Mouse (Mus musculus): ENCODE results near the gene Evi2. TPM values are rescaled to one million over a fixed set of nuclear protein-coding genes. Genes with fewer than 3 reads are reported as not detected.

Gene Evi2
- polyA plus RNA-seq, 1 experiment from 2014 or later, result 1.4 TPM

DNA sequence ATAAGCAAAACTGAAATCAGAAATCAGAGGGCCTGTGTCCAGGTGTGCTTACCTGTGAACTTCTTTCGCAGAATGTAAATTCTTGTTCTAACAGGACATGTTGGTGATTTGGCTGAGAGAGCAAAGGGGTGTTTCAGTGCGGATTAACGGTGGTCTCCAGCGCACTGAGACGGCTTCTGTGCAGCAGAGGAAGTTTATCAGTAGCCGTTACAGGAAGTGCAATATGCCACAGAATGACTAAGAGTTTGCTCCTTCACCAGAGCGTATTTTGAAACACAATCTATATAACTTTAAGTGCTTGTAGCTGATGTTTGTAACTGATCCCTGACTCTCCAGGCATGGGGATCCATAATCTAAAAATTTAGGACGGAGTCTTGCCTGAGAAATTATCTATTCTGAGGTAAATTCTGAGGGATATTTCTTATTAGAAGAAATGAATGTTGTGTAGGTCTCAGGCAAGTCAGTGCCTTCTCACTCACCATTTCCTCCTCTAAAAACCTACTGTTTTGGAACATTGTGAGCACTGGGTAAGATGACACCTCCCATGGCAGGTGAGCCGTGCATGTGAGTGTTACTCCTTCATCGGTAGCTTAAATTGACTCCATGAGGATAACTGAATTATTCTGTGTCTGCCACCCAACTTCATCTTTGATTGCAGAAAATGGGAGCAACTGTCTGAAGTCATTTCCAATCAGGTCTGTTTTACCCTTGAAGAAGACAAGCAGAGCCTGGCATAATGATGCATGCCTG lies 6.7 kb downstream of the Evi2 start, which contains the start of gene Evi2b:
Gene Evi2b, minus strand, starts transcription at position 203 of the 750 bp plus-strand sequence.
- Histone ChIP-seq H3K4me1 (0 out of 2 replicates have a peak, but pooled peaks cover 3% of the 10 kb centered on the region), H3K4me3 (no peak within 1 kb of the TSS), H3K9ac (no peak within 1 kb of the TSS), H3K36me3 (peaks cover 23% of the 10 kb centered on the region), H3K9me3 (no peaks in the 10 kb centered on the region), H3K4me2 (no peak within 1 kb of the TSS), H3K27ac (no peak within 1 kb of the TSS), H3K27me3 (no peaks in the 10 kb centered on the region)
- no peak for ATAC-seq (ENCODE audit: insufficient number of reproducible peaks, insufficient read depth, low FRiP score, low TSS enrichment, low read depth)
- WGBS, result 64% methylated on average over 10 of the region's 10 CpGs

DNA sequence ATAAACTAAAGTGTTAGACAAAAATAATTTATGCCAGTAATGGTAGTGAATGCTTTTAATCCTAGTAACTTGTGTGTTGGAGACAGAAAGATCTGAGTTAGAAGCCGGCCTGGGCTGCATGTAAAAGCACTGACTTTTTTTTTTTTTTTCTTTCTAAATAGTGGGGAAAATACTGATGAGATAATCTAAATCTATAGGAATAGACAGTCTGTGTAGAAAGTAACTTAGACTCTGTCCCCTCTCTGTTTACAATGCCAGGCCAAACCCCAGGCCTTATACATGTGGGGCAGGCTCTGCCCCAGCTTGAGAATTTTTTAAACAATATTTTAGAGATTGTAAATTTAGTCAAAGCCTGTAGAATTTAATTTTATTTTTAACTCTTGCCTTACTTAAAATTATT lies 7.4 kb downstream of the Evi2 start:
- no peak overlapping the region for H3K9ac ChIP-seq
- no peaks in the 10 kb centered on the region for H3K9me3 ChIP-seq
- no peak overlapping the region for H3K4me3 ChIP-seq
- no peak overlapping the region for H3K27ac ChIP-seq
- no peak for ATAC-seq (ENCODE audit: insufficient number of reproducible peaks, insufficient read depth, low FRiP score, low TSS enrichment, low read depth)
- no peaks in the 10 kb centered on the region for H3K27me3 ChIP-seq
- 85% methylated on average over 1 of the region's 1 CpGs for WGBS
- no peak overlapping the region for H3K4me2 ChIP-seq
- peaks cover 16% of the 10 kb centered on the region for H3K36me3 ChIP-seq
- 0 out of 2 replicates have a peak, but pooled peaks cover 4% of the 10 kb centered on the region for H3K4me1 ChIP-seq

DNA sequence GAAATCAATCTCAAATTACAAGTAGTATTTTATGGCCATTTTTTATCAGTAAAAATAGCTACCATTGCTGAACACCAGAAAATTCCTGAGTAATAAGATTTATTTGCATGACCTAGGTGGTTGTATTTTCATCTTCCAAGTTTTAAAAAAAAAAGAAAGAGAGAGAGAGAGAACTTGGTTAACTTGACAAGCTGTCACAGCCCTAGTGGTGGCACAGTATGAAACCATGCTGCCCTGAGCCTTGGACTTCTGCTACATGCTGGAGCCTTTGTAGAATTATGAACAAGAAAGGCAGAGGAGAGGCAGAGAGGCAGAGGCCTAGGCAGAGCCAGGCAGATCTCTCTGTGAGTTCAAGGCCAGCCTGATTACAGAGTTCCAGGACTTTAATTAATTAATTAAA lies 8.5 kb downstream of the Evi2 start:
- H3K4me1 ChIP-seq, result 0 out of 2 replicates have a peak, but pooled peaks cover 4% of the 10 kb centered on the region
- no peak overlapping the region for H3K4me2 ChIP-seq
- no peak for ATAC-seq (ENCODE audit: insufficient number of reproducible peaks, insufficient read depth, low FRiP score, low TSS enrichment, low read depth)
- H3K9me3 ChIP-seq, result no peaks in the 10 kb centered on the region
- no peak overlapping the region for H3K4me3 ChIP-seq
- no peaks in the 10 kb centered on the region for H3K27me3 ChIP-seq
- H3K36me3 ChIP-seq, result 0 out of 2 replicates have a peak, but pooled peaks cover 12% of the 10 kb centered on the region
- no peak overlapping the region for H3K9ac ChIP-seq
- no peak overlapping the region for H3K27ac ChIP-seq

DNA sequence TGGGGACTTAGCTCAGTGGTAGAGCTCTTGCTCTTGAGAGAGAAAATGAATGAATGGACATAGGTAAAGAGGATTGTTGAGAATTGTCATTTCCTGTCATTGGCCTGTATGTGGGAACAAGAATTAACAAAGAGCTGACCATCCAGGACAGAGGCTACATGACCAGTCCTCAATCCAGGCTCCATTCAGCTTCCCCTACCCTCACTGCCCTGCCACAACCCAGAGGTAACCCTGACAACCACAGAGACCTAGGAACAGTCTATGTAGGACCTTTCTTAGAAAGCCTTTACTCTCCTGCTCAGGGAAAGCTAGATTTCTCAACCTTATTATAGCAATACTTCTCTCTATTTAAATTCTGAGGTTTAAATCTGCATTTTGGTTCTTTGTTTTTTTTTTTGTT lies 9.6 kb downstream of the Evi2 start:
- no peaks in the 10 kb centered on the region for H3K9me3 ChIP-seq
- H3K4me3 ChIP-seq, result no peak overlapping the region
- H3K36me3 ChIP-seq, result 0 out of 2 replicates have a peak, but pooled peaks cover 8% of the 10 kb centered on the region
- no peak overlapping the region for H3K4me2 ChIP-seq
- no peak for ATAC-seq (ENCODE audit: insufficient number of reproducible peaks, insufficient read depth, low FRiP score, low TSS enrichment, low read depth)
- H3K27ac ChIP-seq, result no peak overlapping the region
- 0 out of 2 replicates have a peak, but pooled peaks cover 4% of the 10 kb centered on the region for H3K4me1 ChIP-seq
- H3K27me3 ChIP-seq, result no peaks in the 10 kb centered on the region
- no peak overlapping the region for H3K9ac ChIP-seq

DNA sequence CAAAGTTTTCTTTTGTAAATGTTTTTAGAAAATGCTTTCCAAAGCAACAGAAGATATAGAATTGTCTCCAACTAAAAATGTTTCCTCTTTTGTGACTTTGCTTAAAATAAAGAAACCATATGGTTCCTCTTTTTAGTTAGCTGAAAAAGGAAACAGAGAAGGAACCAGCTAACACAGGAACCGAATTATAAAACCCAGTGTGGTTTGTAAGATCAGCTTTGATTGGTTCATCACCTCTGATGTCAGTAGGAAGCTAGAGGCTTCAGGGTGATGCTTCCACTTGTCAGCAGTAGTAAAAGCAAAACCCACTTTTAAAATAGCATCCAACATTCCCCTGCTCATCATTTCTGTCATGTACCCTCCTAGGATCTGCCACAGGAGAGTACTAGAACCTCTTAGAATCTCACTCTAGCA lies 10.5 kb downstream of the Evi2 start:
- no peaks in the 10 kb centered on the region for H3K9me3 ChIP-seq
- no peak for ATAC-seq (ENCODE audit: insufficient number of reproducible peaks, insufficient read depth, low FRiP score, low TSS enrichment, low read depth)
- no peak overlapping the region for H3K4me2 ChIP-seq
- H3K4me1 ChIP-seq, result peaks cover 4% of the 10 kb centered on the region; the same call in 1 of the 2 replicates
- no peak overlapping the region for H3K9ac ChIP-seq
- no peaks in the 10 kb centered on the region for H3K27me3 ChIP-seq
- H3K4me3 ChIP-seq, result no peak overlapping the region
- 51% methylated on average over 1 of the region's 1 CpGs for WGBS
- H3K36me3 ChIP-seq, result 0 out of 2 replicates have a peak, but pooled peaks cover 8% of the 10 kb centered on the region
- H3K27ac ChIP-seq, result no peak overlapping the region

DNA sequence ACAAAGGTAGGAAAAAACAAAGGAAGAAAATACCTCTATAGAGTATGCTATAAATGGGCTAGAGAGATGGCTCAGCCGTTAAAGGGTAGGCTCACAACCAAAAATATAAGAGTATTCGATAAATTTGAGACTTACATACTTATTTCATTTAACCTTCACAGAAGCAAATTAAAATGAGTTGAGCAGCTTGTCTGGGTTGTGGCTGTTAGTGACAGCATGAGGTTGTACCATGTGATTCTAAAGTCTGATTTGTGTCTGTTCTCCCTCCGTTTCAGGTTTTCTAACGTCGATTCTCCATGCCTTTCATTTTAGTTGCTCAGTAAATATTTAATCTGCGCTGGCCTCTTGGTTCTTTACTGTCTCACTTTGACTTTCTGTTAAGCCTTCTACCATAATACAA lies 11.1 kb downstream of the Evi2 start:
- no peak for ATAC-seq (ENCODE audit: insufficient number of reproducible peaks, insufficient read depth, low FRiP score, low TSS enrichment, low read depth)
- no peak overlapping the region for H3K4me2 ChIP-seq
- H3K4me1 ChIP-seq, result peaks cover 4% of the 10 kb centered on the region; the same call in 1 of the 2 replicates
- no peak overlapping the region for H3K27ac ChIP-seq
- no peak overlapping the region for H3K9ac ChIP-seq
- no peak overlapping the region for H3K4me3 ChIP-seq
- H3K27me3 ChIP-seq, result no peaks in the 10 kb centered on the region
- no peaks in the 10 kb centered on the region for H3K9me3 ChIP-seq
- 73% methylated on average over 6 of the region's 6 CpGs for WGBS
- 0 out of 2 replicates have a peak, but pooled peaks cover 3% of the 10 kb centered on the region for H3K36me3 ChIP-seq

DNA sequence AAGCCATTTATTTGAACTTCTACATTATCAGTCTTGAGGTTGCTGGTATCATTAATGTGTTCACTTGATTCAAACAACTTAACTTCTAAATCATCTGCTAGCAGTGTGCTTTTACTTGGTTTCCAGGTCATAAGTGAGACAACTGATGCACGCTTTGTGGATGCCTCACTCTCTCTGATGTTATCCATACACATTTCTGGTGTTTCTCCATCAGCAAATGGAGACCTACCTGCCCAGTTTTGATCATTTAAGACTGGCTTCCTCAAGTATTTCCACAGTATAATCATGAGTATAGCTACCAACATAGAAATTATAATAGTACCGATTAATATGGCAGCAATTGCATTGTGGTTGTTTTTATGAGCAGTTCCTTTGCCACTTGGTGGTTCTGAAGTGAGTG lies 14.6 kb downstream of the Evi2 start:
- Histone ChIP-seq H3K9me3 (no peaks in the 10 kb centered on the region), H3K9ac (no peak overlapping the region), H3K27me3 (no peaks in the 10 kb centered on the region), H3K4me2 (no peak overlapping the region), H3K4me3 (no peak overlapping the region), H3K4me1 (peaks cover 4% of the 10 kb centered on the region; the same call in 1 of the 2 replicates), H3K36me3 (no peaks in the 10 kb centered on the region), H3K27ac (no peak overlapping the region)
- ATAC-seq (ENCODE audit: insufficient number of reproducible peaks, insufficient read depth, low FRiP score, low TSS enrichment, low read depth), result no peak
- 97% methylated on average over 2 of the region's 2 CpGs for WGBS

DNA sequence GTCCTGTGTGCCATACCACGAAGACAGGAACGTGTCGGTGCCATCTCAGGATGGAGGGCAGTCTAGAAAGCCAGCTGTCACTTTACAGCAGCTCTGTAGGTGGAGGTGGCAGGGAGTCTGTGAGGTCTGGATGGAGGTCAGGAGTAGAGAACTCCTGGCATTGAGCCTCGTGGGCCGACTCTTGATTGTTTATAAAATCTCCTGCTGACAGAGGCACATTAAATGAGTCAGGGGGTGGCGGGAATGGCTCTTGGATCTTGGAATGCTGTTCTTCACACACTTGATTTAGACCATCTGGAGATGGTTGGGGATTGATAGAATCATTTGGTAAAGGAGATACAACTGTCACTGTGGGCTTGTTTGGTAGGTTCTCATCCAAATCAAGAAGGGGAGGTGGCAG lies 15.1 kb downstream of the Evi2 start:
- H3K4me2 ChIP-seq, result no peak overlapping the region
- H3K4me1 ChIP-seq, result peaks cover 4% of the 10 kb centered on the region; the same call in 1 of the 2 replicates
- H3K4me3 ChIP-seq, result no peak overlapping the region
- no peaks in the 10 kb centered on the region for H3K36me3 ChIP-seq
- H3K9me3 ChIP-seq, result no peaks in the 10 kb centered on the region
- no peak for ATAC-seq (ENCODE audit: insufficient number of reproducible peaks, insufficient read depth, low FRiP score, low TSS enrichment, low read depth)
- no peak overlapping the region for H3K9ac ChIP-seq
- H3K27me3 ChIP-seq, result no peaks in the 10 kb centered on the region
- 76% methylated on average over 6 of the region's 6 CpGs for WGBS
- H3K27ac ChIP-seq, result no peak overlapping the region

DNA sequence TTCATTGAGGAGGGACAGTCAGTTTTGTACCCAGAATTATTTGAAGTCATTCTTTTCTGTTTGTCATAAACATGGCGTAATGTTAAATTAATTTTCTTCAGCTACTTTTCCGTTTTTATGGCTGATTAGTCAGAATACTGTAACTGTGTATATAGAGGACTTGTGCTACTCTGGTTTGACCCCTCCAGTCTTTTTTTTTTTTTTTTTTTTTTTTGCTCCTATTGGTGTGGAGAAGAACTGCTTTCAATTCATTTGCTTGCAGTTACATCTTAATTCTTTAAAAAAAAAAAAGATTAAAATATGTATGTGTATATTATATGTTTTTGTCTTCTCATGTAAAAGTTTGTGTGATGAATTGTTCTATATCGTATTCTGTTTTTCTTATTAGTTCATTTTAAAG lies 18.4 kb downstream of the Evi2 start:
- Histone ChIP-seq H3K27ac (no peak overlapping the region), H3K9ac (no peak overlapping the region), H3K27me3 (no peaks in the 10 kb centered on the region), H3K36me3 (no peaks in the 10 kb centered on the region), H3K4me2 (no peak overlapping the region), H3K4me3 (no peak overlapping the region), H3K4me1 (no peaks in the 10 kb centered on the region; the same call in 1 of the 2 replicates), H3K9me3 (no peaks in the 10 kb centered on the region)
- ATAC-seq (ENCODE audit: insufficient number of reproducible peaks, insufficient read depth, low FRiP score, low TSS enrichment, low read depth), result no peak
- 89% methylated on average over 3 of the region's 3 CpGs for WGBS

DNA sequence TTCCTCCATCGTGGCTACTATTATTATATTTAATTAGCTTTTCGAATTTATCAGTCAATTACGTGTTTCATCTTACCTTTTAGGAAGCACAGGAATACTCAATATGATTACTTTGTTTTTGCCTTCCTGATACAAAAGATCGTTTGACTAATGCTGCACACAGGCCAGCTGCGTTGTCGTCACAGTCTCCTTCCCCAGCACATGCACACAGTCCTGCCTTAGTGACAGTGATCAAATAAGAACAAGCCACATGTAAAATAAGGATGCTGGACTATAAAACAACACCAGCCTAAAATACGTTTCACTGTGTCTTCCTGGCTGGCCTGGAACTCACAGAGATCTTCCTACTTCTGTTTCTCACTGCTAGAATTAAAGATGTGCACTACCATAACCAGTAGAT lies 25.9 kb downstream of the Evi2 start:
- no peaks in the 10 kb centered on the region for H3K4me1 ChIP-seq
- no peaks in the 10 kb centered on the region; the same call in 1 of the 2 replicates for H3K36me3 ChIP-seq
- no peak for ATAC-seq (ENCODE audit: insufficient number of reproducible peaks, insufficient read depth, low FRiP score, low TSS enrichment, low read depth)
- 84% methylated on average over 7 of the region's 7 CpGs for WGBS
- H3K9ac ChIP-seq, result no peak overlapping the region
- H3K27ac ChIP-seq, result no peak overlapping the region
- no peaks in the 10 kb centered on the region for H3K9me3 ChIP-seq
- H3K4me3 ChIP-seq, result no peak overlapping the region
- H3K27me3 ChIP-seq, result no peaks in the 10 kb centered on the region
- H3K4me2 ChIP-seq, result no peak overlapping the region

DNA sequence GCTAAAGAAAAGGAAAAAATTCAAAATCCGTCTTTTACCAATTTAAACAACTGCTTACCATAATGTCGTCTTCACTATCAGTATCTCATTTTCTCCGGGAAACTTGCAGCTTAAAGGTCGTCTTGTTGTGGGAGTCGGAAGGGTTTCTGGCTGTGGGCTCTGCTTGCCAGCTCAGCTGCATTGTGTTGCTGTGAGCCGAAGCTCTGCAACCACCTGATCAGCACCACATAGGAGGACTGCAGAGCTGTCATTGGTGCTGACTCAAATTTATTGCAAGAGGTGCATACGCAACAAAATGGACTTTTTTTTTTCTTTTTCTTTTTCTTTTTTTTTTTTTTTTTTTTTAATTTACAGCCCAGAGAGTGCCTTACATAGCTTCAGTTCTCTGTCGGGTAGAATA lies 26.5 kb downstream of the Evi2 start, which contains the start of gene Omg:
Gene Omg, minus strand, starts transcription at position 240 of the 400 bp plus-strand sequence.
- no peak within 1 kb of the TSS for H3K9ac ChIP-seq
- no peak within 1 kb of the TSS for H3K27ac ChIP-seq
- H3K36me3 ChIP-seq, result no peaks in the 10 kb centered on the region; the same call in 1 of the 2 replicates
- no peaks in the 10 kb centered on the region for H3K4me1 ChIP-seq
- H3K4me3 ChIP-seq, result no peak within 1 kb of the TSS
- H3K27me3 ChIP-seq, result no peaks in the 10 kb centered on the region
- no peaks in the 10 kb centered on the region for H3K9me3 ChIP-seq
- H3K4me2 ChIP-seq, result no peak within 1 kb of the TSS
- WGBS, result 55% methylated on average over 8 of the region's 8 CpGs
- ATAC-seq (ENCODE audit: insufficient number of reproducible peaks, insufficient read depth, low FRiP score, low TSS enrichment, low read depth), result no peak

DNA sequence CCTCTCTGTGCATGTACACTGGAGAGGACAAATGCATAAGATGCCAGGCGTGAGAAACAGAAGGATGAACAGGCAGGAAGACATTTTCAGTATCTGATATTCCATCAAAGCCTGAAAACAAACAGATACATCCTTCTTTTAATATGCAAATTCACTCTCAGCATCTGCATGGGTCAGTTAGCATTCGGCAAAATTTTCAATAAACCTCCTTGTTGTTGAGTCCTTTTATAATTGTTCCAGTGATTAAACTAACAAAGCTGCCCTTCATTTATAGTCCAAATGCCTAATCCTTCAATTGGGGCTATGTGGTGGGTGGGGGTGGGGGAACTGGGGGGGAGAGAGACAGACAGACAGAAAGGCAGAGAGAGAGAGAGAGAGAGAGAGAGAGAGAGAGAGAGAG lies 27.5 kb downstream of the Evi2 start:
- ATAC-seq (ENCODE audit: insufficient number of reproducible peaks, insufficient read depth, low FRiP score, low TSS enrichment, low read depth), result no peak
- WGBS, result 54% methylated on average over 2 of the region's 2 CpGs

More for the DNA sequence above, 27.5 kb downstream of the Evi2 start:
- H3K4me2 ChIP-seq, result no peak overlapping the region
- no peaks in the 10 kb centered on the region for H3K27me3 ChIP-seq
- no peaks in the 10 kb centered on the region for H3K9me3 ChIP-seq
- no peaks in the 10 kb centered on the region; the same call in 1 of the 2 replicates for H3K36me3 ChIP-seq
- no peak overlapping the region for H3K4me3 ChIP-seq
- no peak overlapping the region for H3K27ac ChIP-seq
- H3K4me1 ChIP-seq, result no peaks in the 10 kb centered on the region
- H3K9ac ChIP-seq, result no peak overlapping the region

Measured in embryonic facial prominence, embryonic 13.5 days (tissue).